Mouse (Mus musculus) olfactory bulb, adult 2 months (tissue): ENCODE measurements around the gene Lamtor5.

Experiments
- CTCF ChIP-seq: fragments of 200-500 bp; IDR thresholded peaks from 2 replicates; pipeline ENCODE4 v1.5.1; 2012; ENCODE audit warnings: low read depth, mild to moderate bottlenecking, low read length, moderate library complexity; ENCODE audit not compliant: insufficient read depth
- POLR2A ChIP-seq: fragments of 200-500 bp; IDR thresholded peaks from 2 replicates; pipeline ENCODE4 v1.6.1; 2012; ENCODE audit warnings: mild to moderate bottlenecking, low read depth, low read length, moderate library complexity; ENCODE audit not compliant: insufficient read depth

GRCm38 (mm10) chr3:107295672-107296360, 17.2 kb downstream of the Lamtor5 start:
- TF ChIP-seq POLR2A = no peak
- TF ChIP-seq CTCF = no peak
